Mouse (Mus musculus) lung, embryonic 16.5 days (tissue): ENCODE data around the gene Itpk1. TPM values are rescaled to one million over a fixed set of nuclear protein-coding genes. Genes with fewer than 3 reads are reported as not detected.
A peak's percentile ranks its signal among the peaks of the same experiment; 100 is the strongest.

Source experiments
- ATAC-seq: fragments of 200-750 bp; cut with Nextera tagmentation; 2 replicates; pipeline ENCODE4 v1.8.0; 2017; ENCODE audit warnings: low read depth, mild to moderate bottlenecking, moderate library complexity
- H3K27ac ChIP-seq: fragments of 300-500 bp; sonication (generic); 2 replicates; pipeline ENCODE4 v1.5.1; 2014; ENCODE audit warnings: mild to moderate bottlenecking, control low read depth, low read length
- H3K27me3 ChIP-seq: fragments of 300-500 bp; sonication (generic); 2 replicates; pipeline ENCODE4 v1.6.1; 2014; ENCODE audit warnings: low read depth, low read length, mixed read lengths; ENCODE audit not compliant: control insufficient read depth, insufficient read depth
- H3K36me3 ChIP-seq: fragments of 300-500 bp; sonication (generic); 2 replicates; pipeline ENCODE4 v1.6.1; 2014; ENCODE audit warnings: low read length; ENCODE audit not compliant: control insufficient read depth, insufficient read depth
- H3K4me1 ChIP-seq: fragments of 300-500 bp; sonication (generic); replicated peaks from 2 replicates; pipeline ENCODE4 v1.6.1; 2014; ENCODE audit warnings: low read length, mixed read lengths; ENCODE audit not compliant: control insufficient read depth, insufficient read depth
- H3K4me2 ChIP-seq: fragments of 300-500 bp; sonication (generic); 2 replicates; pipeline ENCODE4 v1.6.1; 2014; ENCODE audit warnings: low read depth, low read length, control low read depth
- H3K4me3 ChIP-seq: fragments of 300-500 bp; sonication (generic); 2 replicates; pipeline ENCODE4 v1.5.1; 2014; ENCODE audit warnings: mild to moderate bottlenecking, low read length, control low read depth
- H3K9ac ChIP-seq: fragments of 300-500 bp; sonication (generic); 2 replicates; pipeline ENCODE4 v1.6.1; 2014; ENCODE audit warnings: low read length, control low read depth
- H3K9me3 ChIP-seq: fragments of 300-500 bp; sonication (generic); 2 replicates; pipeline ENCODE4 v1.6.1; 2016; ENCODE audit warnings: low read length; ENCODE audit not compliant: control insufficient read depth
- WGBS: fragments of 180-500 bp; shearing (Covaris S2); extraction: QIAGEN DNeasy Blood & Tissue Kit; methylation state at CpG from one replicate; pipeline ENCODE4 v1.1.7; 2014; 5-methylcytosine and 5-hydroxymethylcytosine counted together
- polyA plus RNA-seq: library from polyadenylated mRNA; unstranded; fragments of >200 nt; fragmentation: Nextera tagmentation; extraction: Ambion mirVana; gene quantifications from 2 replicates; pipeline ENCODE4 v1.2.1, GENCODE M21; 2015

Gene Itpk1
- polyA plus RNA-seq, 1 experiment from 2014 or later: 10.6 TPM

DNA sequence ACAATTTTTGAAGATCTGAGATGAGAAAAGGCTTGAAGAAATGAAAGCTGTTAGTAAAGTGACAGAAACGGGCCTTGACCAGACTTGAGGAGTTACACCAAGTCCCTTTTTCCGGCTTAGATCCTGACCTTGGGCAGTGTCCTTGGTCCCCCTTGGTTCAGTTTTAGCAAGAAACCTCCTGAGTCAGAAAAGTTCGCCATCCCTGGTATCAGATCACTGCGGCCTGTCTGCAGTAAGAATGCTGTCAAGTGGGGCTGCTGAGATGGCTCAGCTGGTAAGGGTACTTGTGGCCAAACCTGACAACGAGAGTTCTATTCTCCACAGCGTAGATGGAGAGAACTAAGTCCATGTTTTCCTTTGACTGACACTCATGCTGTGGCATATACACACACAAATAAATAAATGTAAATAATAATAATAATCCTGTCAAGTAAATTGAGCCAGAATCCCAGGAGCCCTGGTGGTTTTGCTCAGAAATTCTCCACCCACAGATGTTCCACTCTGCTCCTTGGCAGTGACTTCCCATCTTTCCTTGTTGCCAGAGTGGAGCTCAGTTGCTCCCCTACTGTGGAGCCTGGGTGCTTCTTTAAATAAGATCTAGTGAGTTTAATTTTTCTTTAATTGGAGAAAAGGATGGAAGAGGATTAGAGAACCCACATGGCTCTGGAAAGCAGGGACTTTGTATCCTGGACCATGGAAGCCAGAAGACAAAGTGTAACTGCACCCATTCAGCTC lies 1.3 kb upstream of the Itpk1 start:
- Histone ChIP-seq H3K9ac (peak overlapping the region; percentile 82; the same call in 1 of the 2 replicates), H3K27me3 (no peaks in the 10 kb centered on the region), H3K4me2 (peak overlapping the region; percentile 98), H3K36me3 (no peaks in the 10 kb centered on the region), H3K4me1 (peaks cover 28% of the 10 kb centered on the region), H3K27ac (no peak overlapping the region), H3K4me3 (no peak overlapping the region), H3K9me3 (no peaks in the 10 kb centered on the region)
- no peak for ATAC-seq
- WGBS: 39% methylated on average over 6 of the region's 6 CpGs

DNA sequence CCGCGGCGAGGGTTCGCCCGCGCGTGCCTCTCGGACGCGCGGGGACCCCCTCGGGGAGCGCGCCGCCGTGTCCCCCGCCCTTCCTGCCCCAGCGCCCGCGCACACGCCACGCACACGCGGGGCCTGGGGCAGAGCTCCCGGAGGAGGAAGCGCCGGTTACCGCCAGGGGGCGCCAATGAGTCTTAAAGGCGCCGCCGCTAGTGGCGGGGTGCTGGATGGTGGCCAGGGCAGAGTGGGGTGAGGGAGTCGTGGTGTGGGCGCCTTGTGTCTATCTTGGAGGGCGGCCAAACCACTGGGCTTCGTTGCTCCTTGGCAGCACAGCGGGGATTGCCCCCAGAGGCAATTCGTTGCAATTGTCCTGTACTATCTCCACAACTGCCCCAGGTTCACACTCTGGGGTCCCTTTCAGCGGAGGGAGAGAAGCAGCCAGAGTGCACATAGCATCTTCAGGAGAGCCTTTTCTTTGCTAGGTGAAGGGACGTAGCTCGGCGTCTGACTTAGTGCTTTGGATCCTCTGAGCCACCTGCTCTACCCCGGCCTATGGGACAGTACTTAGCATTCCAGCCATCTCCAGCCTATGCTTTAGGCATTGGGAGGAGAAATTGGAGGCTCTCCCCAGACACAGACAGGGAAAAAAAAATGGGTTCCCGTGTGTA lies 614 bp upstream of the Itpk1 start:
- Histone ChIP-seq H3K27me3 (no peaks in the 10 kb centered on the region), H3K9ac (peak overlapping the region; percentile 82), H3K27ac (peak overlapping the region; percentile 88), H3K4me1 (peaks cover 28% of the 10 kb centered on the region), H3K4me2 (peak overlapping the region; percentile 98), H3K4me3 (peak overlapping the region; percentile 79), H3K9me3 (no peaks in the 10 kb centered on the region), H3K36me3 (no peaks in the 10 kb centered on the region)
- peak; percentile 77 for ATAC-seq
- 1% methylated on average over 39 of the region's 45 CpGs for WGBS

DNA sequence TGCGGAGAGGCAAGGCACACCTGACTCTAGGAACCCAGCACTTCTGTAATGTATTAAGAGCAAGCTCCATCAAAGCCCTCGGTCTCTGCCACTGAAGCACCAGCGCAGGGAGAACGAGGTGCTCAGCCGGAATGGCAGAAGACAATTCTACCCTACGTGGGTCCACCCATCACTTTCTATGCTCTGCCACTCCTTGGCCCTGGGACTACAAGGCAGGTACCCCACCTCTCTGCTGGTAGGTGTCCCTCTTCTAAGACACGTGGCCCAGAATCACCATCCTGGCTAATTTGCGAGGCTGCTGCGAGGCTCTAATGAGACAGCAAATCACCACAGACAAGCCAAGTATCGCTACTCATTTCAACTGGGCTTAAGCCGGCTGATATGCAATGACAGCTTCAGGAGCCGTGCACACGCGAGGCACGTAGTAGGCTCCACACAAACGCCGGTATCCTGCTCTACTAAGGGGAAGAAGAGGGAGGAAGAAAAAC lies 765 bp downstream of the Itpk1 start:
- Histone ChIP-seq H3K9me3 (no peaks in the 10 kb centered on the region), H3K27ac (no peak overlapping the region), H3K4me3 (peak overlapping the region; percentile 79), H3K4me1 (peaks cover 28% of the 10 kb centered on the region), H3K4me2 (peak overlapping the region; percentile 98), H3K36me3 (no peaks in the 10 kb centered on the region), H3K27me3 (no peaks in the 10 kb centered on the region), H3K9ac (peak overlapping the region; percentile 80)
- 12% methylated on average over 17 of the region's 17 CpGs for WGBS
- no peak for ATAC-seq

DNA sequence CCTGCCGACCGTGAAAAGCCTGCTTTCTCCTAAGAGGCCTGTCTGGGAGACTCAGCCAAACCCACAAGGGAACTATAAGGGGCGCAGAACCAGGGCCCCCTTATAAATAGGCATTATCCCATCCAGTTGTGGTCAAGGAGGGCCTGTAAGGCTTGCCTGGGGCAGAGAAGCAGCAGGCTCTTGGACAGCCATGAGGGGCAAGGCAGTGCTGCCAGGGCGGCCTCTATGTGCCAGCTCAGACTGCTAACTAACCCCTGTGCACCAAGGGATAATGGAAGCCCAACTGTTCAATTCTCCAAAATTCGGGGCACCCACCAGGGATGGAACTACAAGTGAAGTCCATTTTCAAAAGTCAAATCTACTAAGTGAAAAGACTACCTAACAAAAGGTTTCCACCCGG lies 1.3 kb downstream of the Itpk1 start:
- peak overlapping the region; percentile 79 for H3K4me3 ChIP-seq
- H3K36me3 ChIP-seq: no peaks in the 10 kb centered on the region
- H3K27ac ChIP-seq: no peak overlapping the region
- peak overlapping the region; percentile 98 for H3K4me2 ChIP-seq
- no peaks in the 10 kb centered on the region for H3K9me3 ChIP-seq
- ATAC-seq: no peak
- 49% methylated on average over 6 of the region's 6 CpGs for WGBS
- peaks cover 28% of the 10 kb centered on the region for H3K4me1 ChIP-seq
- no peaks in the 10 kb centered on the region for H3K27me3 ChIP-seq
- no peak overlapping the region; the same call in 1 of the 2 replicates for H3K9ac ChIP-seq

DNA sequence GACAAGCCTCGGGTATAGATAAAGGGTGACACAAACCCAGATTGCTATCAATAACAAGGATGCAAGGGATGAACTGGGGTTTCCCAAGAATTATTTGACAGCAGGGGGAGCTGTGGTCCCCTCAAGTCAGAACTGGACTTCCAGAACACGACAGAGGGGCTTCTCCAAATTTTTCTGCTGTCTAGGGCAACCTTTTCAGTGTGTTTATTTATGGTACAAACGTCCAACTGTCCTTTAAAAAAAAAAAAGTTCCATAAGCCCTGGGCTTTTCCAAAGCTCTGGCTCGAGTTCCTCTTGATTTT lies 1.7 kb downstream of the Itpk1 start:
- H3K4me1 ChIP-seq: peaks cover 28% of the 10 kb centered on the region
- no peaks in the 10 kb centered on the region for H3K9me3 ChIP-seq
- H3K27me3 ChIP-seq: no peaks in the 10 kb centered on the region
- peak overlapping the region; percentile 55 for H3K27ac ChIP-seq
- peak overlapping the region; percentile 62; the same call in 1 of the 2 replicates for H3K9ac ChIP-seq
- H3K4me3 ChIP-seq: peak overlapping the region; percentile 79
- H3K36me3 ChIP-seq: no peaks in the 10 kb centered on the region
- WGBS: 6% methylated on average over 4 of the region's 4 CpGs
- H3K4me2 ChIP-seq: peak overlapping the region; percentile 98
- ATAC-seq: no peak

DNA sequence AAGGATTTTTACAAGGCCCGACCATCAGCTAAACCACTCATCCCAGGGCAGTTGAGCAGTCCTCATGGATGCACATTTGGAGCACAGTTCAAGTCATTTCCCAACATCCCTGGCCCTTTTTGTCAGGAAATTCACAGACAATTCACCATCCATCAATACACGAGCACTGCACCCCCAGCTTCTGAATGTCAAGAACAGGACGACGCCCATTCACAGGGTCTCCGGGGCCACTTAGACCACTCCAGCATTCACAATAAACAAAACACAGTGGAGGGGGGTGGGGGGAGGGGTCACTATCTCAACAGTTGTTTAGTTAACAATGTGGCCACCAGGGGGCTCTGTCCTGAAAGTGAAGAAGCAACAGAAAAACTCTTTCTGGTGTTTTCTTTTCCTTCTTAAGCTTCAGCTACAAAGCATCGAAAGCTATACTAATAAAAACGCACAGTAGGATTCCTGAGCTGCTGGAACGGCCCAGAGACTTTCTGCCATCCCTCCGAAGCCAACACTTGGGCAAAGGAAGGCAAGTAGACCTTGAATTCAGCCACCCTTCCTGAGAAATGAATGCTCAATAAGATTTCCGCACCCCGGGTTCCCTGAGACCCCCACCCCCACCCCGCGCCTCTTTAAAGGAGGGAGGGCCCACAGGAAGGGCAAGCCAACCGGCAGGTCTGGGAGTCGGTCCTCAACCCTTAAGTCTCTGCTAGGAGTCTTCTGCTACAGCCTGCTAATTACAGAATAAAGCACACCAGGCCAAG lies 2.2 kb downstream of the Itpk1 start:
- Histone ChIP-seq H3K9ac (peak overlapping the region; percentile 62), H3K9me3 (no peaks in the 10 kb centered on the region), H3K4me3 (peak overlapping the region; percentile 79), H3K27me3 (no peaks in the 10 kb centered on the region), H3K36me3 (no peaks in the 10 kb centered on the region), H3K27ac (peak overlapping the region; percentile 55), H3K4me2 (peak overlapping the region; percentile 98), H3K4me1 (peaks cover 28% of the 10 kb centered on the region)
- 8% methylated on average over 15 of the region's 15 CpGs for WGBS
- no peak for ATAC-seq

DNA sequence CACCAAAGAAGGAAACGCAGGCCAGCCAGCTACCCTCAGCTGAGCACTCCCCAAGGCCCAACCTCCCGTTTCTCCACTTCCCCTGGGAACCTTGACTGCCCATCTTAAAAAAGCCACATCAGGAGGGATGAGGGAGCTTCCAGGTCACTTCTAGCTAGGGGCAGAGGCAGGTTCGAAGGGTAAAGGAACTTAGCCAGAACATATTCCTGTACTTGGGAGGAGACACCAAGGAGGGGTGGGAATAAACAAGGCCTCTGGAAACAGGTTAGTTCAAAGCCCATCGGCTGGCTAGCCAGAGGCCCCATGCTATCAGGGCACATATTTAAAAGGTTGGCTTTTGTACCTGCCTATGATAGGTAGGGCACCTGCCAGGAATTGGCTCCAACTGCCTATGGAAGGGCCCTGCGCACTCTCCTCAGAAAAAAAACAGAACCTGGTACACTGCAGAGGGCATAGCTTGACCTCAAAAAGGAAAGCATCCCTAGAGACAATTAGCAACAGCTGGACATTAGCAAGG lies 3.0 kb downstream of the Itpk1 start:
- H3K4me1 ChIP-seq: peaks cover 28% of the 10 kb centered on the region
- ATAC-seq: no peak
- no peaks in the 10 kb centered on the region for H3K9me3 ChIP-seq
- no peak overlapping the region for H3K4me3 ChIP-seq
- H3K27me3 ChIP-seq: no peaks in the 10 kb centered on the region
- no peak overlapping the region for H3K27ac ChIP-seq
- WGBS: 89% methylated on average over 5 of the region's 5 CpGs
- H3K4me2 ChIP-seq: no peak overlapping the region
- no peaks in the 10 kb centered on the region for H3K36me3 ChIP-seq
- H3K9ac ChIP-seq: no peak overlapping the region

DNA sequence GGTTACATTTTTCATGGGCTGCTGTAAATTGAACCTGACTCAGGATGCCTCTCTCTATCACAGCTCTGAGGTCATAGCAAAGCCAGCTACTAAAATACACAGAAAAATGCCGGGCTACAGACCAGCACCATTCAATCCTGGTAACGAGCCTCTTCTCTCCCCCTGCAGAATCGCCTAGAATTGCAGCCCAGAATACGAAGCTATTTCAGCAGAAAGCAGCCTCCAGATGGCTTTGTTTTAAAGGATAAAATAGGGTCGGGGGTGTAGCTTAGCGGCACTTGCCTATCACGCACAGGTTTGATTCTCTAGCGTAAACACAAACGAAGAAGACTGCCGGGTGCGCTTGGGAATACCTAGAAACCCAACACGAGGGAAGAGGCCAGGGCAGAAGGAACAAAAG lies 4.3 kb downstream of the Itpk1 start:
- no peak for ATAC-seq
- Histone ChIP-seq H3K4me3 (no peak overlapping the region), H3K27me3 (no peaks in the 10 kb centered on the region), H3K36me3 (no peaks in the 10 kb centered on the region), H3K4me2 (no peak overlapping the region), H3K9me3 (no peaks in the 10 kb centered on the region), H3K4me1 (peaks cover 22% of the 10 kb centered on the region), H3K27ac (no peak overlapping the region), H3K9ac (no peak overlapping the region)
- 52% methylated on average over 12 of the region's 12 CpGs for WGBS

DNA sequence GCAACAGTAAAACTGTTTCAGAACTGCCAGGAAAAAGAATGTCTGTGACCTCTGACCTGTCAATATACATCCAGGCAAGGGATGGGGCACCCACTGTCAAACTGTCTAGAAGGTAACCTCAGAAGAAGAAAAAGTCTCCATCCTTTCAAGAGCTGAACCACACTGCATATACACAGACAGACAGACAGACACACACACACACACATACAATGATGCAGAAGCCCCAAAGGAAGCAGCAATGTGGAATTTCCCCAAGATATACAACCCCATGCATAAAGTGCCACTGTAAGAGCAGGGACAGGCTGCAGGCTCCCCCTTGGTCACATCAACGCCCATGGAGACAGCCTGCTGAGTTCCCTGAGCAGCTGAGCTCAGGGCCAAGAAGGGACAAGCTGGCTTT lies 5.6 kb downstream of the Itpk1 start:
- peaks cover 19% of the 10 kb centered on the region for H3K4me1 ChIP-seq
- WGBS: 45% methylated on average over 1 of the region's 1 CpGs
- H3K27ac ChIP-seq: no peak overlapping the region
- H3K36me3 ChIP-seq: no peaks in the 10 kb centered on the region
- no peak overlapping the region for H3K9ac ChIP-seq
- H3K27me3 ChIP-seq: no peaks in the 10 kb centered on the region
- H3K9me3 ChIP-seq: no peaks in the 10 kb centered on the region
- no peak overlapping the region for H3K4me3 ChIP-seq
- no peak overlapping the region for H3K4me2 ChIP-seq
- no peak for ATAC-seq
